Mouse (Mus musculus): ENCODE measurements around the gene Cox19. TPM values are rescaled to one million over a fixed set of nuclear protein-coding genes. Genes with fewer than 3 reads are reported as not detected.

Gene Cox19
- polyA plus RNA-seq, 1 experiment: 52.9 TPM

DNA sequence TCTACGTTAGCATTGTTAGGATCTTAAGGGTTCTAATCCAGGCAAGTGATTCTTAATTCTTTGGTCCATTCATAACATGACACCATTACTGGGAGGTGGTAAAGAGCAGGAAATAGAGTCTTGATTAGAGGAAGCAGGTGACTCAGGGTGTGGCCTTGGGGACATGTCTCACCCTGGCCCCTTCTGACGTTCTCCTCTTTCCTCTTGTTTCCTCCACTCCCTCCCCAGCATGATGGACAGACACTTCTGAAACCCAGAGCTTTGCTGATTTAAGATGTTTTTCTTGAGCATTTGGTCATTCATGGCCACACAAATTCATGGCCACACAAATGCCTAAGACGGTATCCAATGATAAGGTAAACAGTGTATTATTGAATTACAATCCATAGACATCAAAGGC lies 41.3 kb downstream of the Cox19 start:
- no peaks in the 10 kb centered on the region for H3K79me2 ChIP-seq (ENCODE audit: control insufficient read depth, insufficient read depth)
- no peak overlapping the region for H3ac ChIP-seq (ENCODE audit: control insufficient read depth, insufficient read length, low read depth)
- no peak overlapping the region for H3K4me3 ChIP-seq (ENCODE audit: insufficient read depth, poor library complexity, severe bottlenecking)
- no peaks in the 10 kb centered on the region for H3K27me3 ChIP-seq (ENCODE audit: control insufficient read depth, insufficient read depth, insufficient read length)
- no peaks in the 10 kb centered on the region for H3K79me3 ChIP-seq (ENCODE audit: low read depth)
- TF ChIP-seq CTCF (IDR thresholded peaks at IDR 0.05; ENCODE audit: control insufficient read depth, insufficient read depth, insufficient read length) (no peak), MYOD1 (IDR thresholded peaks at IDR 0.05; ENCODE audit: control insufficient read depth, insufficient read length, low read depth) (no peak), FOSL1 (IDR thresholded peaks at IDR 0.05; ENCODE audit: insufficient read depth, low read length, poor library complexity, severe bottlenecking) (no peak), MAX (IDR thresholded peaks at IDR 0.05) (no peak), CEBPB (IDR thresholded peaks at IDR 0.05; ENCODE audit: low read depth) (no peak), MYOG (IDR thresholded peaks at IDR 0.05; ENCODE audit: control insufficient read depth, extremely low read depth, insufficient read length) (no peak), USF1 (IDR thresholded peaks at IDR 0.05; ENCODE audit: low read depth) (no peak)
- H3K36me3 ChIP-seq (ENCODE audit: control insufficient read depth, insufficient read depth): no peaks in the 10 kb centered on the region

- no peak overlapping the region for H3ac ChIP-seq (ENCODE audit: control insufficient read depth, insufficient read length, low read depth)
- H3K36me3 ChIP-seq (ENCODE audit: control insufficient read depth, insufficient read depth): no peaks in the 10 kb centered on the region
- H3K27me3 ChIP-seq (ENCODE audit: control insufficient read depth, insufficient read depth, insufficient read length): peaks cover 19% of the 10 kb centered on the region
- no peak for TF ChIP-seq USF1 (IDR thresholded peaks at IDR 0.05; ENCODE audit: low read depth)
- TF ChIP-seq MYOD1 (IDR thresholded peaks at IDR 0.05; ENCODE audit: control insufficient read depth, insufficient read length, low read depth): no peak
- TF ChIP-seq MYOG (IDR thresholded peaks at IDR 0.05; ENCODE audit: control insufficient read depth, extremely low read depth, insufficient read length): no peak
- TF ChIP-seq FOSL1 (IDR thresholded peaks at IDR 0.05; ENCODE audit: insufficient read depth, low read length, poor library complexity, severe bottlenecking): no peak
- TF ChIP-seq CTCF (IDR thresholded peaks at IDR 0.05; ENCODE audit: control insufficient read depth, insufficient read depth, insufficient read length): no peak
- TF ChIP-seq CEBPB (IDR thresholded peaks at IDR 0.05; ENCODE audit: low read depth): no peak
- H3K79me3 ChIP-seq (ENCODE audit: low read depth): no peaks in the 10 kb centered on the region
- H3K79me2 ChIP-seq (ENCODE audit: control insufficient read depth, insufficient read depth): no peaks in the 10 kb centered on the region
- H3K4me3 ChIP-seq (ENCODE audit: insufficient read depth, poor library complexity, severe bottlenecking): no peak overlapping the region
Measured at GRCm38 (mm10) chr5:139303646-139304061, 47.6 kb downstream of the Cox19 start.

DNA sequence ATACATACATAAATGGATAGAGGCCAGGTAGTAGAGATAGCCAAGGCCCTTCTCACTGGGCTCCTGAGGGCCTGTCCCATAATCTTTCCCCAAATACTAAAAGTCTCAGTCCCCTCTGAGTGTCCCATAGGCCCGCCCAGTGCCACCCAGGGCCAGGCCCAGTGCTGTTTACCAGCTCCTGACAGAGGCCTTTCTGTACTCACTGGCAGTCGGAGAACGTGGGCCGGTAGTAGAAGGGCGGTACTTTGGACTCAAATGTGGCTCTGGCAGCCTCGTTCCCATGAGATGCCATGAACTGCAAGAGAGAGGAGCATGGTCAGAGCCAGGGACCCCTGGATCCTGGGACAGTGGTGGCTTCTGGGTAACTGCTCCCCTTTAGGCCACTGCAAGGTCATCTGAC lies 49.1 kb downstream of the Cox19 start:
- no peaks in the 10 kb centered on the region for H3K79me2 ChIP-seq (ENCODE audit: control insufficient read depth, insufficient read depth)
- no peak for TF ChIP-seq FOSL1 (IDR thresholded peaks at IDR 0.05; ENCODE audit: insufficient read depth, low read length, poor library complexity, severe bottlenecking)
- no peak for TF ChIP-seq CEBPB (IDR thresholded peaks at IDR 0.05; ENCODE audit: low read depth)
- TF ChIP-seq MAX (IDR thresholded peaks at IDR 0.05): no peak
- TF ChIP-seq CTCF (IDR thresholded peaks at IDR 0.05; ENCODE audit: control insufficient read depth, insufficient read depth, insufficient read length): no peak
- no peak for TF ChIP-seq MYOD1 (IDR thresholded peaks at IDR 0.05; ENCODE audit: control insufficient read depth, insufficient read length, low read depth)
- no peak for TF ChIP-seq MYOG (IDR thresholded peaks at IDR 0.05; ENCODE audit: control insufficient read depth, extremely low read depth, insufficient read length)
- no peak for TF ChIP-seq USF1 (IDR thresholded peaks at IDR 0.05; ENCODE audit: low read depth)
- H3K27me3 ChIP-seq (ENCODE audit: control insufficient read depth, insufficient read depth, insufficient read length): peaks cover 22% of the 10 kb centered on the region
- no peak overlapping the region for H3ac ChIP-seq (ENCODE audit: control insufficient read depth, insufficient read length, low read depth)
- no peak overlapping the region for H3K4me3 ChIP-seq (ENCODE audit: insufficient read depth, poor library complexity, severe bottlenecking)
- no peaks in the 10 kb centered on the region for H3K79me3 ChIP-seq (ENCODE audit: low read depth)
- H3K36me3 ChIP-seq (ENCODE audit: control insufficient read depth, insufficient read depth): no peaks in the 10 kb centered on the region

- TF ChIP-seq CTCF (IDR thresholded peaks at IDR 0.05; ENCODE audit: control insufficient read depth, insufficient read depth, insufficient read length) (no peak), MYOD1 (IDR thresholded peaks at IDR 0.05; ENCODE audit: control insufficient read depth, insufficient read length, low read depth) (no peak), FOSL1 (IDR thresholded peaks at IDR 0.05; ENCODE audit: insufficient read depth, low read length, poor library complexity, severe bottlenecking) (no peak), MAX (IDR thresholded peaks at IDR 0.05) (no peak), CEBPB (IDR thresholded peaks at IDR 0.05; ENCODE audit: low read depth) (no peak), USF1 (IDR thresholded peaks at IDR 0.05; ENCODE audit: low read depth) (no peak), MYOG (IDR thresholded peaks at IDR 0.05; ENCODE audit: control insufficient read depth, extremely low read depth, insufficient read length) (no peak)
- no peaks in the 10 kb centered on the region for H3K79me3 ChIP-seq (ENCODE audit: low read depth)
- no peak overlapping the region for H3K4me3 ChIP-seq (ENCODE audit: insufficient read depth, poor library complexity, severe bottlenecking)
- H3K27me3 ChIP-seq (ENCODE audit: control insufficient read depth, insufficient read depth, insufficient read length): peaks cover 18% of the 10 kb centered on the region
- H3ac ChIP-seq (ENCODE audit: control insufficient read depth, insufficient read length, low read depth): no peak overlapping the region
- no peaks in the 10 kb centered on the region for H3K36me3 ChIP-seq (ENCODE audit: control insufficient read depth, insufficient read depth)
- no peaks in the 10 kb centered on the region for H3K79me2 ChIP-seq (ENCODE audit: control insufficient read depth, insufficient read depth)
Measured at GRCm38 (mm10) chr5:139297745-139298144, 53.5 kb downstream of the Cox19 start.

DNA sequence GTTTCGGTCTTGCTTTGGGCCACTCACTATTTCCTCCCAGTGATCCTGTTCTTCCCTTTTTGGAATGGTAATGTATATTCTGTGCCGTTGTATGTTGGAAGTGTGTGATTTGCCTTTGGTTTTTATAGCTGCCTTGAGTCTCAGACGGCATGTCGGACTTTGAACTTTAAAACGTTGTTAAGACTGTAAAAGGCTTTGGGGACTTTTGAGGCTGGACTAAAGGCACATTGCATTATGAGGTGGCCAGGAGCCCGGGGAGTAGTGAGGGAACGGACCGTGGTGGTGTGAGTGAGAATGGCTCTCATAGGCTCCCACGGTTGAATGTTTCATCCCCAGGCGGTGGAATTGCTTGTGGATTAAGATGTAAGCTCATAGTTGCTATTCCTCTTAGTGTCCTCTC lies 54.1 kb downstream of the Cox19 start:
- Histone ChIP-seq H3K79me2 (ENCODE audit: control insufficient read depth, insufficient read depth) (no peaks in the 10 kb centered on the region), H3K4me3 (ENCODE audit: insufficient read depth, poor library complexity, severe bottlenecking) (no peak overlapping the region), H3K36me3 (ENCODE audit: control insufficient read depth, insufficient read depth) (no peaks in the 10 kb centered on the region), H3K27me3 (ENCODE audit: control insufficient read depth, insufficient read depth, insufficient read length) (peaks cover 18% of the 10 kb centered on the region), H3ac (ENCODE audit: control insufficient read depth, insufficient read length, low read depth) (no peak overlapping the region), H3K79me3 (ENCODE audit: low read depth) (no peaks in the 10 kb centered on the region)
- no peak for TF ChIP-seq CTCF (IDR thresholded peaks at IDR 0.05; ENCODE audit: control insufficient read depth, insufficient read depth, insufficient read length)
- TF ChIP-seq MAX (IDR thresholded peaks at IDR 0.05): no peak
- TF ChIP-seq CEBPB (IDR thresholded peaks at IDR 0.05; ENCODE audit: low read depth): no peak
- no peak for TF ChIP-seq USF1 (IDR thresholded peaks at IDR 0.05; ENCODE audit: low read depth)
- TF ChIP-seq MYOD1 (IDR thresholded peaks at IDR 0.05; ENCODE audit: control insufficient read depth, insufficient read length, low read depth): no peak
- TF ChIP-seq FOSL1 (IDR thresholded peaks at IDR 0.05; ENCODE audit: insufficient read depth, low read length, poor library complexity, severe bottlenecking): no peak
- TF ChIP-seq MYOG (IDR thresholded peaks at IDR 0.05; ENCODE audit: control insufficient read depth, extremely low read depth, insufficient read length): no peak

GRCm38 (mm10) chr5:139294089-139294488 lies 57.1 kb downstream of the Cox19 start:
- H3K36me3 ChIP-seq (ENCODE audit: control insufficient read depth, insufficient read depth): no peaks in the 10 kb centered on the region
- peaks cover 12% of the 10 kb centered on the region for H3K27me3 ChIP-seq (ENCODE audit: control insufficient read depth, insufficient read depth, insufficient read length)
- H3K79me3 ChIP-seq (ENCODE audit: low read depth): no peaks in the 10 kb centered on the region
- no peak overlapping the region for H3K4me3 ChIP-seq (ENCODE audit: insufficient read depth, poor library complexity, severe bottlenecking)
- no peak overlapping the region for H3ac ChIP-seq (ENCODE audit: control insufficient read depth, insufficient read length, low read depth)
- TF ChIP-seq MYOG (IDR thresholded peaks at IDR 0.05; ENCODE audit: control insufficient read depth, extremely low read depth, insufficient read length) (no peak), MAX (IDR thresholded peaks at IDR 0.05) (no peak), FOSL1 (IDR thresholded peaks at IDR 0.05; ENCODE audit: insufficient read depth, low read length, poor library complexity, severe bottlenecking) (no peak), CTCF (IDR thresholded peaks at IDR 0.05; ENCODE audit: control insufficient read depth, insufficient read depth, insufficient read length) (no peak), MYOD1 (IDR thresholded peaks at IDR 0.05; ENCODE audit: control insufficient read depth, insufficient read length, low read depth) (no peak), USF1 (IDR thresholded peaks at IDR 0.05; ENCODE audit: low read depth) (no peak), CEBPB (IDR thresholded peaks at IDR 0.05; ENCODE audit: low read depth) (no peak)
- no peaks in the 10 kb centered on the region for H3K79me2 ChIP-seq (ENCODE audit: control insufficient read depth, insufficient read depth)

Data from C2C12 (cell line).